Mouse (Mus musculus): Measurements from ENCODE around the gene Olfr713. TPM values are rescaled to one million over a fixed set of nuclear protein-coding genes. Genes with fewer than 3 reads are reported as not detected.

Gene Olfr713
- total RNA-seq (2023): not detected

GRCm38 (mm10) chr7:107030874-107031273 lies at the start of gene Olfr713:
Olfr713 (plus strand) TSS chr7:107031174.

GRCm38 (mm10) chr7:107005972-107006371 lies 25.0 kb upstream of the Olfr713 start, which contains the start of gene Olfr2:
Olfr2 (minus strand) TSS chr7:107006072.

GRCm38 (mm10) chr7:107070681-107071080 lies 39.7 kb downstream of the Olfr713 start, which contains the start of gene Olfr714:
Olfr714 (plus strand) TSS chr7:107070981.

Other genes with a start within 250 kb of the Olfr713 start
- not detected for gene Olfr699, start 238.0 kb upstream of the Olfr713 start, total RNA-seq (2023)
- not detected for gene Olfr700, start 222.3 kb upstream of the Olfr713 start, total RNA-seq (2023)
- not detected for gene Olfr701, start 217.0 kb upstream of the Olfr713 start, total RNA-seq (2023)
- not detected for gene Olfr702, start 197.3 kb upstream of the Olfr713 start, total RNA-seq (2023)
- gene Olfr703, start 187.8 kb upstream of the Olfr713 start, total RNA-seq (2023): not detected
- gene Olfr704, start 168.0 kb upstream of the Olfr713 start, total RNA-seq (2023): not detected
- gene Olfr705, start 154.3 kb upstream of the Olfr713 start, total RNA-seq (2023): not detected
- gene Olfr706, start 143.0 kb upstream of the Olfr713 start, total RNA-seq (2023): not detected
- gene Olfr707, start 129.9 kb upstream of the Olfr713 start, total RNA-seq (2023): not detected
- gene Olfr1532-ps1, start 123.2 kb upstream of the Olfr713 start, total RNA-seq (2023): not detected
- under 1 TPM; 0.20 to 0.21 TPM for gene Olfr709-ps1, start 99.0 kb upstream of the Olfr713 start, total RNA-seq (2023)
- not detected for gene Olfr710, start 82.9 kb upstream of the Olfr713 start, total RNA-seq (2023)
- not detected for gene Olfr6, start 67.2 kb upstream of the Olfr713 start, total RNA-seq (2023)
- not detected for gene Olfr711, start 55.7 kb upstream of the Olfr713 start, total RNA-seq (2023)
- not detected for gene Olfr2, start 25.1 kb upstream of the Olfr713 start, total RNA-seq (2023)
- gene Olfr714, start 39.8 kb downstream of the Olfr713 start, total RNA-seq (2023): not detected
- not detected for gene Olfr17, start 62.0 kb downstream of the Olfr713 start, total RNA-seq (2023)
- gene Olfr715b, start 79.2 kb downstream of the Olfr713 start, total RNA-seq (2023): not detected
- gene Olfr715, start 99.9 kb downstream of the Olfr713 start, total RNA-seq (2023): not detected
- gene Olfr716, start 107.2 kb downstream of the Olfr713 start, total RNA-seq (2023): not detected
- gene Nlrp14, start 135.8 kb downstream of the Olfr713 start, total RNA-seq (2023): not detected
- not detected for gene Rbmxl2, start 178.3 kb downstream of the Olfr713 start, total RNA-seq (2023)

Data from T-cell, adult 66 days (primary cell).